Mouse (Mus musculus): Measurements from ENCODE around the gene Arhgap18. TPM values are rescaled to one million over a fixed set of nuclear protein-coding genes. Genes with fewer than 3 reads are reported as not detected.

Arhgap18 gene
- 18.0 TPM for polyA plus RNA-seq (2017; shearing (Covaris generic))

DNA sequence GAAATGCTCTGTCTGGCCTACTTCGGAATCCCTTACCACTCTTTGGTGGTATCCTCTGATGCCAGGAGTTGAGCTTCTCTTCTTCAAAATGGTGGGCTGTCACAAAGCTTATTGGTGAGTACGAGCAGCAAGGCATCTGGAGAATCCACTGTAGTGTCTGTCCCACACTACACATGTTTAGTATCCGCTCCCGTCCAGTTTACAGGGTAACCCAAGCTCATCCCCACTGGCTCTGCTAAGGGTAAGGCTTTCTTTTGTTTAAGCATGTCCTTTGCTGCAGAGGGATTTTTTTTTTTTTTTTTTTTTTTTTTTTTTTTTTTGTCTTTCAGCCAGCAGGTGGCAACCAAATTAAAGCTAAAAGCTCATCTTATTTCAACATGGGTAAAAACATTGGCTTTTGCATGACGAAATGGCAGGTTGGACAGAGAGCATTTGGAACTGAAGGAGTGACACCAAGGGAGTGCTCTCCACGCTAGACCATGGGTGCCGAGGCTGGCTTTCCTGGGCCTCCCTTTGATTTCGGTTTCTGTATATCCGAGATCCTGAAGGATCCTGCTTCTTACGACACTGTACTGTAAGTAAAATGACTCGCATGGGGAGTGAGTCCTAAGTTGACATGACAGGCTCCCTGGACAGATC is at the start of gene Arhgap18:
Gene Arhgap18, plus strand, starts transcription at position 493 of the 639 bp plus-strand sequence.

